Mouse (Mus musculus) kidney, postnatal 4 days (tissue): ENCODE results near the gene Mtss1l.

Source experiments
- DNase-seq, 2 experiments: peaks; one replicate each; pipeline ENCODE4 v3.0.0; 2021; ENCODE audit warnings: mixed read lengths in 2 of 2

Mtss1l gene

DNA sequence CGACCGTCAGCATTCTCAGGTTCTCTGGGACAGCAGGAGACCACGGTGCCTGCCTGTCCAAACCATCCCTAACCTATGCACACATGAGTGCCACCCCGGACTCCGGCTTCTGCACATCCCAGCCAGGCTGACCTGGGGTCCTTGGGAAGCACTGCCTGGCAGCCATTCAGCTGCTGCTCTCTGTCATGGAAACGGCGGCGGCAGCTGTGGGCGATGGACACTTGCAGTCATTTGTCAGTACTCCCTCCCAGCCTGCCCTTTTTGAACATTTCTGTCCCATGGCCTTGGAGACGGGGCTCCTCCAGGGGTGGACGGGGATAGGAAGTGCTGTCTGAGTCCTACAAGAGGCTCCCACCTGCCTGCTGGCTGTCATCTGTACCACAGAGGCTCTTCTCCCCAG, 12.8 kb upstream of the Mtss1l start:
- no peak for DNase-seq

- no peak for DNase-seq
Measured at GRCm38 (mm10) chr8:110710593-110710992, 10.7 kb upstream of the Mtss1l start.

DNA sequence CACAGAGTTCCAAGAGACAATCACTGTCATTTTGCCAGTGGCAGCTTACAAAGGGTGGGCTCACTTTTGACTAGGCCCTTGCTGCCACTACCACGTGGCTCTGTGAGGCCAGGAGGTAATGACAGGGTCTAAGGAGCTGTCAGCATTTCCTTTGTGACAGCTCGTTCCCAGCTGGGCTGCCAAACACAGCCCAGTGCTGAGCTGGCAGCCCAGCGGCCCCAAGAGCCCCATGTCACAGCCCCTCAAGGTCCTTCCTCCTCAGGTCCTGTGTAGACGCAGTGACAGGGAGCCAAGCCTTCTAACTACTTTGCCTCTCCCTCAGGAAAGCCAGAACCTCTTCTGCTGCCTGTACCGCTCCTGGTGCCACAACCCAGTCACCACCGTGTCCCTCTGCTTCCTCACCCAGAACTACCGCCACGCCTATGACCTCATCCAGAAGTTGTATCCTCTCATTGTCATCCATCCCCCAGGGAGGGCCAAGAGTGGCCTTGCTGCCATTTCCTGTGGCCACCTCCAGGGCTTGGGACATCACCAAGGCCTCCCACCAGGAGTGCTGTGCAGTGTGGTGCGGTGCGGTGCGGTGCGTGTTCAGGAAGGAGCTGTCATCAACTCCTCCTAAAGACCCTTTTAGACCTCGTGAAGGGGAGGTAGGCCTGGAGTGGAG, 9.9 kb upstream of the Mtss1l start:
- peak in 1 of 2 experiments; percentile 59 for DNase-seq

DNA sequence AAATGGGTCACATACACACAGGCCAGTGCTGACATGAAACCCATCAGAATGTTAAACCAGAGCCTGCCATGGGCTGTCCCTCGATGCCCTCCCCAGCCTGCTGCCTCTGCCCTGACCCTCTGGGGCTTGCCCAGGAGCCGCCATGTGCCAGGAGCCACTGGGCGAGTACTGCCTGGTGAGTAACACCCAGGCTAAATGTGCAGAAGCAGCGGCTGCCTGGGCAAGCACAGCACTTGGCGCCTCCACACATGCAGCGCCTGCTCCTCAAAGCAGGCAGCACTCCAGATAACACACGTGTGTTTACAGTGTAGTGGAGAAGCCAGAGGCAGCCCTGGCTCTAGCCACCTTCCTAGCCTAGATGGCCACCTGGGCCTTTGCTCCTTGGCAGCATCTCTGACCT, 8.2 kb upstream of the Mtss1l start:
- DNase-seq: no peak

DNA sequence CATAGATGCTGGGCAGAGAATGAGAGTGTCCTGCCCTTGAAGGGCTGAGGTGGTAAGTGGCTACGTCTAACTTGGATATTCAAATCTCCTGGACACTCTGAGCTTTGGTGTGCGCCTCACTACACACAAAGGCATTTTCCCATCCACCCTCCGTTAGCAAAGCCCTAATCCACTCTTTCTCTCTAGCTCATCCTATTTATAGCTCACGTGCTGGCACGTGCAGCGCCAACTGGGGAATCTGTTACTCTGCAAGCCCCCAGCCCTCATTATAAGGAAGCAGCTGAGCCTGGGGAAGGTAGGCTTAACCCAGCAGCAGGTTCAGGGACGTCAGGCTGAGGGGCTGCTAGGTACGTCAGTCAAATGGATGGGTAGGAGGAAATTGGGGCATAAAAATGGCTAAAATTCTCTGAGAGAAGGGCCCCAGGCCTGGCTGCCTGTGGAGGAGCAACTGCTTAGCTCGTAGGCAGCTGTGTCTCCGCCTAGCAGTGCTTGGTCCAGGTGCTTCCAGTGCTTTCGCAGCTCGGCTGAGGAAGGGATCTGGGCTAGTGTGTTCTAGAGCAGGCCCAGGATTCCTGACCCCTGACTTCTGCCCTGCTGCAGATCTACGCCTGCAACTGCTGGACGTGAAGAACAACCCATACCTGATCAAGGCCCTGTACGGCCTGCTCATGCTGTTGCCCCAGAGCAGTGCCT, 6.3 kb upstream of the Mtss1l start:
- DNase-seq: no peak

DNA sequence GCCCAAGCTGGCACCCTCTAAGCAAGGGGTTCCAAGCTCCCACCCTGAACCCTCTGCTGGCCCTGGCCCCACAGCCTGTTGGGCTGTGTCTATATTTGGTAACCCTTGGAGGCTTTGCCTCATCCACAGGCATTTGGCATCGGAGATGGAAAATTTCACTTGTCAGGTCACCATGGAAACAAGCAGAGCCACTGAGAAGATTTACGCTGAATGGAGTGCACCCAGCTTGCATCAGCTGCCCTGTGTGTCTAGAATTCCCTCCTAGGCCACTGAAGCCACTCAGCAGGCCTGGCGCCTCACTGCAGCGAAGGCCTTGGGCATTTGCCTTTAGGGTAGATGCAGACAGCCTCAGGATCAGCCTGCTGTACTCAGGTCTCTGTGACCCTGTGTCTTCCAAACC, 5.2 kb upstream of the Mtss1l start:
- peak in 1 of 2 experiments; percentile 52 for DNase-seq

DNA sequence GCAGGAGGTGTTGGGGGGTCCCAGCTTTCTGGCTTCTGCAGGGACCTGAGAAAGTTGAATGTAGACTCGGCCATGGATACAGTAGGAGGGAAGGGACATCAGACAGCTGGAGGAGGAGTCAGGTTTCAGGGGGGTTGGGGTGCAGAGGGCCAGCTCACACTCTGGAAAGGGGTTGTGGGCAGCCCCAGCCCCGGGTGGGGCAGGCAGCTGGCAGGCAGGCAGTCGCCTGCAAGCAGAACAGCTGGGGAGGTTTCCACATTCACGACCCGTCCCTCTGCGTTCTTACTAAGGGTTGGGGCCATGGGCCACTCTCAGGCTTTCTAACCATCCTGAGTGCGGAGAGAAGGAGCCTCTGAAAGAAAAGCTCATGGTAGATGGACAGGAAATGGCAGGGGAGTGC, 4.1 kb upstream of the Mtss1l start:
- DNase-seq: no peak

GRCm38 (mm10) chr8:110718209-110718968, 2.9 kb upstream of the Mtss1l start:
- DNase-seq: no peak

GRCm38 (mm10) chr8:110718969-110719670, 2.2 kb upstream of the Mtss1l start:
- peak; percentile 80 to 87 for DNase-seq

- no peak for DNase-seq
Measured at GRCm38 (mm10) chr8:110719898-110720653, 1.2 kb upstream of the Mtss1l start.

GRCm38 (mm10) chr8:110721606-110722413, 534 bp downstream of the Mtss1l start:
- peak; percentile 66 to 78 for DNase-seq

DNA sequence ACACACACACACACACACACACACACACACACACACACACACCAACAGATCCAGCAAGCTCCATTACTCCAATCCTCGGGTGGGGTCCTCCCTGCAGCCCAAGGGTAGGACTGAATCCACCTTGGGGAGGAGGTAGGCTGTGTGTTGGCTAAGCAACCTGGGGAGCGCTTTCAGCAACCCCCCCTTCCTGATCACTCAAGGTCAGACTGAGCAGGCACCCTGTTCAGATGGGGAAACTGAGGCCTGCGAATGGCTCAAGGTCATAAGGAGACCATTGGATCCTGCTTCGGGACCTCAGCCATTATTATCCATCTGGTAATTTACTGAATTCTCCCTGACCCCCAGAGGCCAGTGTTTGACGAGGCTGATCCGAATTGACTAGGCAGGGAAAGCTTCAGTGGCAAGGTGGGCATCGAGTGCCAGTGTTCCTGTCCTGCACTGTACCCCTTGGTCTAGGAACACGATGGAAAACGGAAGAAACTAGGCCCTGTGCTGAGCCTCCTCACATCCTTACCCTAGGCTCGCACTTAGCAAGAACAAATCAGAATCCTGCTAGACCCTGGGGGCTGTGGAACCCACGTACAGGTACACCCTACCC, 1.2 kb downstream of the Mtss1l start:
- DNase-seq: no peak

- no peak for DNase-seq
Measured at GRCm38 (mm10) chr8:110724493-110724892, 3.2 kb downstream of the Mtss1l start.

- peak; percentile 51 to 64 for DNase-seq
Measured at GRCm38 (mm10) chr8:110725084-110725838, 4.0 kb downstream of the Mtss1l start.

- peak; percentile 87 to 91 for DNase-seq
Measured at GRCm38 (mm10) chr8:110726893-110727292, 5.6 kb downstream of the Mtss1l start.

- no peak for DNase-seq
Measured at GRCm38 (mm10) chr8:110731346-110731859, 10.1 kb downstream of the Mtss1l start.

DNA sequence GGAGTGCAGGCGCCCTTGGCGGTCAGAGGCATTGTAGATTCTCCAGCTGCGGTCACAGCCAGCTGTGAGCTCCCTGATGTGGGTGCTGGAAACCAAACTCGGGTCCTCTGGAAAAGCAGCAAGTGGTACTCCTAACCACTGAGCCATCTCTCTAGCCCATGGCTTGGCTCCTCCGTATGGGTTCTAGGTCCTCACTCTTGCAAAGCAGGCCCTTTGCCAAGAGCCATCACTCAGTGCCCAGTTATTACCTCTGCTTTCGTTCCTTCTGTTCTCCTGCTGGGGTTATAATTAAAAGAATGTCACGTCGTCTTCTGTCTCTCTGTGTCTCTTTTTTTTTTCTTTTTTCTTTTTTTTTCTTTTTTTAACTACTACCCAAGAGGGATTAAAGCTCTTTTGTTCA, 11.8 kb downstream of the Mtss1l start:
- DNase-seq: no peak

GRCm38 (mm10) chr8:110738591-110739195, 17.4 kb downstream of the Mtss1l start:
- DNase-seq: no peak

GRCm38 (mm10) chr8:110740629-110741175, 19.4 kb downstream of the Mtss1l start:
- DNase-seq: no peak
